Mouse (Mus musculus) cerebellum, adult 2 months (tissue): ENCODE data around the gene Nr1h4.

ENCODE experiments used
- CTCF ChIP-seq: fragments of 200-500 bp; IDR thresholded peaks from 2 replicates; pipeline ENCODE4 v1.5.1; 2011; ENCODE audit warnings: low read depth, mild to moderate bottlenecking, control low read depth, low read length, moderate library complexity, borderline replicate concordance; ENCODE audit not compliant: insufficient read depth
- POLR2A ChIP-seq: fragments of 200-500 bp; IDR thresholded peaks from 2 replicates; pipeline ENCODE4 v1.6.1; 2011; ENCODE audit warnings: low read length, control low read depth, borderline replicate concordance; ENCODE audit not compliant: insufficient read depth

- TF ChIP-seq CTCF, result no peak
- no peak for TF ChIP-seq POLR2A
These were observed 13.6 kb upstream of the Nr1h4 start for GRCm38 (mm10) chr10:89546989-89547388.
